Mouse (Mus musculus): ENCODE results near the gene Olfr288.

- no peak for TF ChIP-seq SRF (IDR thresholded peaks at IDR 0.05; ENCODE audit: control insufficient read depth, insufficient read length, low read depth)
- TF ChIP-seq POLR2A (IDR thresholded peaks at IDR 0.05; ENCODE audit: insufficient read length, low read depth): no peak
- no peak for TF ChIP-seq USF1 (IDR thresholded peaks at IDR 0.05; ENCODE audit: low read depth)
- TF ChIP-seq POLR2AphosphoS2 (IDR thresholded peaks at IDR 0.05; ENCODE audit: insufficient read length, low read depth): no peak
- TF ChIP-seq E2F4 (IDR thresholded peaks at IDR 0.05; ENCODE audit: insufficient read depth): no peak
- TF ChIP-seq TCF12 (IDR thresholded peaks at IDR 0.05; ENCODE audit: insufficient read depth, poor library complexity, severe bottlenecking): no peak
Measured at GRCm38 (mm10) chr15:98161026-98161805, 34.1 kb downstream of the Olfr288 start.

Measured in myocyte (in vitro differentiated cells).